Mouse (Mus musculus) MEL (cell line): ENCODE data around the gene Cnot11. TPM values are rescaled to one million over a fixed set of nuclear protein-coding genes. Genes with fewer than 3 reads are reported as not detected.

Experiments used
- DNase-seq: peaks from one replicate; pipeline ENCODE4 v3.0.0; 2011; ENCODE audit warnings: low read depth, low spot score
- H3K27ac ChIP-seq: 2 replicates; pipeline ENCODE4 v1.5.1; 2012; ENCODE audit warnings: low read depth, mild to moderate bottlenecking, control low read depth, low read length, moderate library complexity; ENCODE audit not compliant: control insufficient read depth
- H3K27me3 ChIP-seq, 2 experiments: fragments of 150-350 bp in 1 of 2; sonication (generic) in 1 of 2; 2 replicates each; pipeline ENCODE4 v1.6.1; 2012; ENCODE audit warnings: low read length in 2 of 2, mild to moderate bottlenecking in 2 of 2, improper control_type of control experiment in 1 of 2, moderate library complexity in 1 of 2; ENCODE audit not compliant: insufficient read depth in 2 of 2, control insufficient read depth in 1 of 2
- H3K36me3 ChIP-seq, 2 experiments: 2 replicates each; pipeline ENCODE4 v1.6.1; 2012 to 2014; ENCODE audit warnings: low read length in 2 of 2, improper control_type of control experiment in 1 of 2, inconsistent platforms in 1 of 2, mild to moderate bottlenecking in 1 of 2; ENCODE audit not compliant: insufficient read depth in 2 of 2, control insufficient read depth in 1 of 2
- H3K4me1 ChIP-seq, 2 experiments: fragments of 150-350 bp in 1 of 2; sonication (generic) in 1 of 2; 2 replicates each; pipeline ENCODE4 v1.6.1; 2012; ENCODE audit warnings: low read length in 2 of 2, improper control_type of control experiment in 1 of 2, mild to moderate bottlenecking in 1 of 2; ENCODE audit not compliant: insufficient read depth in 2 of 2, control insufficient read depth in 1 of 2
- H3K4me3 ChIP-seq, 2 experiments: fragments of 150-350 bp in 1 of 2; sonication (generic) in 1 of 2; 2 replicates each; pipeline ENCODE4 v1.5.1; 2012; ENCODE audit warnings: low read depth in 2 of 2, low read length in 2 of 2, mild to moderate bottlenecking in 2 of 2, moderate library complexity in 2 of 2, control low read depth in 1 of 2, improper control_type of control experiment in 1 of 2; ENCODE audit not compliant: control insufficient read depth in 1 of 2, insufficient read depth in 1 of 2
- H3K79me2 ChIP-seq: 2 replicates; pipeline ENCODE4 v1.6.1; 2012; ENCODE audit warnings: mild to moderate bottlenecking, low read length, moderate library complexity; ENCODE audit not compliant: control insufficient read depth, poor library complexity, insufficient read depth
- H3K9ac ChIP-seq: 2 replicates; pipeline ENCODE4 v1.6.1; 2012; ENCODE audit warnings: low read depth, mild to moderate bottlenecking, control low read depth, low read length, moderate library complexity; ENCODE audit not compliant: control insufficient read depth, poor library complexity, severe bottlenecking
- H3K9me3 ChIP-seq: fragments of 150-350 bp; sonication (generic); replicated peaks from 2 replicates; pipeline ENCODE4 v1.6.1; 2012; ENCODE audit warnings: mild to moderate bottlenecking, low read length, improper control_type of control experiment, moderate library complexity; ENCODE audit not compliant: insufficient read depth
- CHD2 ChIP-seq: IDR thresholded peaks from 2 replicates; pipeline ENCODE4 v1.6.1; 2011; ENCODE audit warnings: low read length, improper control_type of control experiment
- CTCF ChIP-seq, 3 experiments: IDR thresholded peaks in 2 of 3; conservative IDR thresholded peaks in 1 of 3; 2 replicates each; pipeline ENCODE4 v1.5.1; 2011 to 2012; ENCODE audit warnings: low read length in 3 of 3, low read depth in 2 of 3, mild to moderate bottlenecking in 2 of 3, improper control_type of control experiment in 1 of 3, inconsistent platforms in 1 of 3, mixed read lengths in 1 of 3, moderate library complexity in 1 of 3; ENCODE audit not compliant: control insufficient read depth in 1 of 3, insufficient read depth in 1 of 3, poor library complexity in 1 of 3, severe bottlenecking in 1 of 3
- EP300 ChIP-seq, 2 experiments: IDR thresholded peaks; 2 replicates each; pipeline ENCODE4 v1.6.1; 2011; ENCODE audit warnings: improper control_type of control experiment in 2 of 2, low read length in 2 of 2, low read depth in 1 of 2, mild to moderate bottlenecking in 1 of 2
- ETS1 ChIP-seq: IDR thresholded peaks from 2 replicates; pipeline ENCODE4 v1.6.1; 2012; ENCODE audit warnings: low read depth, mild to moderate bottlenecking, inconsistent platforms, low read length, improper control_type of control experiment, moderate library complexity
- GABPA ChIP-seq: IDR thresholded peaks from 2 replicates; pipeline ENCODE4 v1.6.1; 2012; ENCODE audit warnings: low read depth, mild to moderate bottlenecking, inconsistent platforms, low read length, improper control_type of control experiment, moderate library complexity
- HCFC1 ChIP-seq: IDR thresholded peaks from 2 replicates; pipeline ENCODE4 v1.6.1; 2012; ENCODE audit warnings: low read depth, mild to moderate bottlenecking, inconsistent platforms, low read length, improper control_type of control experiment, moderate library complexity
- JUND ChIP-seq: IDR thresholded peaks from 2 replicates; pipeline ENCODE4 v1.6.1; 2011; ENCODE audit warnings: low read depth, mild to moderate bottlenecking, improper control_type of control experiment, low read length
- MAX ChIP-seq: IDR thresholded peaks from 2 replicates; pipeline ENCODE4 v1.6.1; 2011; ENCODE audit warnings: low read length, improper control_type of control experiment
- MAZ ChIP-seq: IDR thresholded peaks from 2 replicates; pipeline ENCODE4 v1.6.1; 2012; ENCODE audit warnings: low read depth, mild to moderate bottlenecking, inconsistent platforms, low read length, improper control_type of control experiment
- MXI1 ChIP-seq: IDR thresholded peaks from 2 replicates; pipeline ENCODE4 v1.6.1; 2011; ENCODE audit warnings: mild to moderate bottlenecking, low read depth, low read length, improper control_type of control experiment
- NELFE ChIP-seq: IDR thresholded peaks from 2 replicates; pipeline ENCODE4 v1.6.1; 2011; ENCODE audit warnings: low read depth, low read length, improper control_type of control experiment
- NRF1 ChIP-seq: IDR thresholded peaks from 2 replicates; pipeline ENCODE4 v1.6.1; 2014; ENCODE audit warnings: low read depth, mild to moderate bottlenecking, inconsistent platforms, low read length, improper control_type of control experiment, moderate library complexity; ENCODE audit not compliant: poor library complexity, insufficient read depth, severe bottlenecking
- POLR2A ChIP-seq, 2 experiments: IDR thresholded peaks; 2 replicates each; pipeline ENCODE4 v1.6.1; 2011 to 2012; ENCODE audit warnings: low read length in 2 of 2, mild to moderate bottlenecking in 2 of 2, control low read depth in 1 of 2, improper control_type of control experiment in 1 of 2, low read depth in 1 of 2, moderate library complexity in 1 of 2; ENCODE audit not compliant: control insufficient read depth in 1 of 2, insufficient read depth in 1 of 2, poor library complexity in 1 of 2
- POLR2AphosphoS2 ChIP-seq: IDR thresholded peaks from 2 replicates; pipeline ENCODE4 v1.6.1; 2011; ENCODE audit warnings: low read length, improper control_type of control experiment
- SIN3A ChIP-seq: IDR thresholded peaks from 2 replicates; pipeline ENCODE4 v1.6.1; 2012; ENCODE audit warnings: low read length, improper control_type of control experiment, inconsistent platforms
- TBP ChIP-seq: IDR thresholded peaks from 2 replicates; pipeline ENCODE4 v1.8.0; 2011; ENCODE audit warnings: low read depth, low read length, improper control_type of control experiment
- TCF12 ChIP-seq: IDR thresholded peaks from 2 replicates; pipeline ENCODE4 v1.6.1; 2014; ENCODE audit warnings: low read depth, mild to moderate bottlenecking, inconsistent platforms, low read length, improper control_type of control experiment, moderate library complexity
- UBTF ChIP-seq: IDR thresholded peaks from 2 replicates; pipeline ENCODE4 v1.6.1; 2012; ENCODE audit warnings: low read depth, mild to moderate bottlenecking, inconsistent platforms, low read length, improper control_type of control experiment, moderate library complexity, borderline replicate concordance; ENCODE audit not compliant: insufficient read depth
- USF1 ChIP-seq: IDR thresholded peaks from 2 replicates; pipeline ENCODE4 v1.6.1; 2014; ENCODE audit warnings: low read depth, mild to moderate bottlenecking, inconsistent platforms, low read length, improper control_type of control experiment, moderate library complexity
- ZMIZ1 ChIP-seq: IDR thresholded peaks from 2 replicates; pipeline ENCODE4 v1.6.1; 2012; ENCODE audit warnings: low read depth, mild to moderate bottlenecking, inconsistent platforms, low read length, improper control_type of control experiment, moderate library complexity
- ZNF384 ChIP-seq: IDR thresholded peaks from 2 replicates; pipeline ENCODE4 v1.6.1; 2012; ENCODE audit warnings: low read depth, mild to moderate bottlenecking, inconsistent platforms, low read length, improper control_type of control experiment
- polyA plus RNA-seq, 2 experiments: library from polyadenylated mRNA; stranded (reverse) in 1 of 2; unstranded in 1 of 2; fragments of >175 nt in 1 of 2; fragments of >200 nt in 1 of 2; gene quantifications; 2 replicates each; pipeline versions ENCODE4 v1.2.1 to v1.2.4; 2012; ENCODE audit warnings: low replicate concordance in 2 of 2, low read depth in 1 of 2; ENCODE audit not compliant: insufficient read length in 2 of 2, insufficient read depth in 1 of 2, missing spikeins in 1 of 2
- total RNA-seq: library from RNA; depleted of rRNA; stranded (reverse); fragments of 300-350 nt; gene quantifications from 2 replicates; pipeline ENCODE4 v1.2.3, GENCODE M21; 2012

Cnot11 gene
- total and polyA plus RNA-seq, 3 experiments, result 20.0 to 46.0 (median 37.9) TPM

DNA sequence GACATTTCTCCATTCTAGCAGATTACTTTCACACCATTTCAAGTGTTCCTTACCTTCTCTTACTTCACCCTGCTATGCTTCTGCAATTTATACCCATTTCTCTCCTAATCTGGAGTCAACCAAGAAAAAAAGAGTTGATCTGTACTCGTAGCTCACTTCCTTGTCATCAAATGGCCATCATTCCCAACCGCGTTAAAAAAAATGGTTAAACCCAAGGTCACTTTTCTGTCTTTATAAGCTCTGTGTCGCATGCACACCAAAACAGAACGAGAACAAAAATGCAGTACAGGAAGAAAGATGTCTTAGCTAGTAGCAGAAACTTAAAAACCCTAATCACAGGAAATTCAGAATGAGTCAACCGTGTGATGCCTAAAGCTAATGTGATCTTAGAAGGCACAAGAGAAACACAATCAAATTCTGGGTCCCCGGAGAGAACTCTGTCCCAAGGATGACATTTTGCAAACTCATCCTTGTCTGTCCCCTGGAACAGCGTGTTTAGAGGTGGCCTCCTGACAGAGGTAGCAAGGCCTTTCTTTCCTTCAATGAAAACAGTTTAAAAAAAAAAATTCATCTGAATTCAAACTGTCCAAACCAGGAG is 41.1 kb downstream of the Cnot11 start:
- TF ChIP-seq EP300 (IDR thresholded peaks at IDR 0.05; ENCODE audit: low read depth in 1 of 2, low read length in 2 of 2) (peak in 1 of 2 experiments; percentile 19; a peak in 1 of 4 replicates), MXI1 (peak; percentile 53), ZNF384 (peak; percentile 60), NELFE (no peak), MAX (no peak), SIN3A (peak; percentile 4; the same call in 1 of the 2 replicates), ETS1 (0 out of 2 replicates have a peak, but pooled peaks have one; percentile 3)
- Histone ChIP-seq H3K79me2 (peaks cover 49% of the 10 kb centered on the region), H3K27ac (peak overlapping the region; percentile 77), H3K4me1 (peaks cover 7 to 14% of the 10 kb centered on the region in 2 experiments), H3K9me3 (no peaks in the 10 kb centered on the region), H3K27me3 (no peaks in the 10 kb centered on the region), H3K9ac (peak overlapping the region; percentile 99), H3K36me3 (peaks cover 9 to 39% of the 10 kb centered on the region in 2 experiments), H3K4me3 (peak overlapping the region; percentile 88 to 99)
- DNase-seq, result peak; percentile 69

DNA sequence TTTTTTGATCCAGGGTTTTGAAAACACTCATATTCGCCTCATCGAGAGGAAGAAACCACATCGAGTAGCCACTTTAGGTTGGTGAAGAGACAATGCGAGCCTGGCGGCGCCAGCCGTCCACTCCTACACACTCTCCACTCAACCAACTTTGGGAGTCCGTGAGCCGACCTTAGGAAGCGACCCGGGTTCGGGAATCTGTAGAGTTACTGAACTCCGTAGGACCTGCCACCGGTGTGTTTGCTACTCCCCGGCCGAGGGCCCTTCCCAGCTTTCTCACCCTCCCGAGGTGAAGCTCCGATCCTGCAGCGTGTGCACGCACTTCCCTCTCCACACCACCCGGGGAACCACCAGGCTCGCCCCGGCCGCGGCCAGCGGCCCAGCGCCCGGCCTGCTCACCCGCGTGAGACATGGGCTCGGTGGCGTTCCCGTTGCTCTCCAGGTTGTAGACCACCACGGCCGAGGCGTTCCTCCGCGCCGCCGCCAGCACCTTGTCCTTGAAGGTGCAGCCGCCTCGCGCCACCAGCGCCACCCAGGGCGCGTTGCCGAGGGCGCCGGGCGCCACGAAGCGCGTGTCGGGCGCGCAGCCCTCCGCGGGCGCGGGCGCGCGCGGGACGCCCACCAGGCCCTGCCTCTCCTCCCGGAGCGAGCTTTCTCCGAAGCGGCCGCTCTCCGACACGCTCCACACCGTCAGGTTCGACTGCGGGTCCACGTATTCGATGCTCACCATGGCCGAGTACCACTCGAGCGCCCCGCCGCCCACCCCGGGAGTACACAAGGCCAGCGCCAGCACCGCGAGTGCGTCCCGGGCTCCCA is 41.8 kb downstream of the Cnot11 start:
- Histone ChIP-seq H3K36me3 (peaks cover 6 to 43% of the 10 kb centered on the region in 2 experiments), H3K4me3 (peak overlapping the region; percentile 88 to 99), H3K4me1 (peaks cover 7 to 14% of the 10 kb centered on the region in 2 experiments), H3K27ac (peak overlapping the region; percentile 77), H3K79me2 (peaks cover 44% of the 10 kb centered on the region), H3K9ac (peak overlapping the region; percentile 99), H3K9me3 (no peaks in the 10 kb centered on the region), H3K27me3 (no peaks in the 10 kb centered on the region)
- peak; percentile 68 for DNase-seq
- TF ChIP-seq UBTF, result peak; percentile 93; the same call in 1 of the 2 replicates
- no peak for TF ChIP-seq JUND
- no peak for TF ChIP-seq ETS1
- TF ChIP-seq POLR2A (IDR thresholded peaks at IDR 0.05; ENCODE audit: control insufficient read depth in 1 of 2, insufficient read depth in 1 of 2, low read depth in 1 of 2, low read length in 2 of 2, poor library complexity in 1 of 2), result no peak; a peak in 1 of 4 replicates

DNA sequence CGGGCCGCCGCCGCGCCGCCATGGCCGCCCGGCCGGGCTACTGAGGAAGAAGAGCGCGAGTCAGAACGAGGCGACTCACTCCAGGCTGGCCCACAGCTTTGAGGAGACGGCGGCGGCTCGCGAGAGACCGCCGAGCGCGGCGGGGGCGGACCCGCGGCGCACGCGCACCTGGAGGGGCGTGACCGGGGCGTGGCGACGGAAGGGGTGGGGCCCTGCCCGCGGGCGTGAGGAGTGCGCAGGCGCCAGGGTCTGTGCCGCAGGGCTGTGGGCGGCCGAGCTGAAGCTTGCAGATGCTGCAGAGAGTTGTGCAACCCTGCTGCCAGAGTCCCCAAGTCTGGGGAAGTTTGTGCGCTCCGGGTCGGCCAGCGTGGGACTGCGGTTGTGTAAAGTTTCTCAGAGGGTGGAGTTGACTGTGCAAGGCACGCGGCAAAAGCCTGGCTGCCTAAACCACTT is 42.5 kb downstream of the Cnot11 start, which contains the start of gene Rnf149:
TSS of gene Rnf149 (minus strand) at position 153 of the 453 bp plus-strand sequence.
- H3K36me3 ChIP-seq, result peaks cover 4 to 43% of the 10 kb centered on the region in 2 experiments
- peak within 1 kb of the TSS; percentile 88 to 99 for H3K4me3 ChIP-seq
- peak within 1 kb of the TSS; percentile 99 for H3K9ac ChIP-seq
- H3K27me3 ChIP-seq, result no peaks in the 10 kb centered on the region
- H3K27ac ChIP-seq, result peak within 1 kb of the TSS; percentile 77
- no peaks in the 10 kb centered on the region for H3K9me3 ChIP-seq
- peaks cover 40% of the 10 kb centered on the region for H3K79me2 ChIP-seq
- H3K4me1 ChIP-seq, result peaks cover 7 to 14% of the 10 kb centered on the region in 2 experiments
- peak; percentile 92 for DNase-seq
- TF ChIP-seq ZMIZ1 (peak; percentile 92), TBP (peak; percentile 74), CTCF (IDR thresholded peaks at IDR 0.05 in 2 of 3, conservative IDR thresholded peaks at IDR 0.05 in 1 of 3; ENCODE audit: control insufficient read depth in 1 of 3, insufficient read depth in 1 of 3, low read depth in 2 of 3, low read length in 3 of 3, poor library complexity in 1 of 3, severe bottlenecking in 1 of 3) (no peak), POLR2AphosphoS2 (peak; percentile 59; the same call in 1 of the 2 replicates), HCFC1 (peak; percentile 54), MAX (peak; percentile 55), MXI1 (peak; percentile 78), NELFE (peak; percentile 95), NRF1 (peak; percentile 92), TCF12 (peak; percentile 48; the same call in 1 of the 2 replicates), MAZ (peak; percentile 24; the same call in 1 of the 2 replicates), GABPA (no peak), SIN3A (peak; percentile 30; the same call in 1 of the 2 replicates), CHD2 (no peak), USF1 (0 out of 2 replicates have a peak, but pooled peaks have one; percentile 12), POLR2A (IDR thresholded peaks at IDR 0.05; ENCODE audit: control insufficient read depth in 1 of 2, insufficient read depth in 1 of 2, low read depth in 1 of 2, low read length in 2 of 2, poor library complexity in 1 of 2) (peak; percentile 93 to 97; a peak in 3 of 4 replicates)
